Mouse (Mus musculus) kidney, adult 9 months (tissue): Measurements from ENCODE around the gene Cacna2d3.

Experiments used
- DNase-seq: peaks from one replicate; pipeline ENCODE4 v3.0.0; 2022

Gene Cacna2d3

DNA sequence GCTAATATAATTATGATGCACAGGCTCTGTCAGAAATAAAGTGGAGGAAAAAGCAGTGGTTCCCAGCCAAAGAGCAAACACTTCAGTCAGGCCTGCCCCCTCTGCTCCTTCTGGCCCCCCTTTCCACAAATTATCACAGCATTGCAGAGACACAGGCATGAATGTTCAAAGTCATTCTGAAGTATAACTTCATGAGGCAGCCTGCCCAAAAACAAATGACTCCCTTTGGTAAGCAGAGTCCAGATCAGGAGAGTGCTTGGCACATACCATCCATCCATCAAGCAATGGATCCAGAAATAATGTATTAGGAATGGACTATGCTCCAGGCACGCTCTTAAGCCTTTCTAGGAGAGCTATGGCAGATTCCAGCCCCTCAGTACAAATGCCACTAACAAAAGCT is 679.3 kb downstream of the Cacna2d3 start:
- DNase-seq, result no peak

DNA sequence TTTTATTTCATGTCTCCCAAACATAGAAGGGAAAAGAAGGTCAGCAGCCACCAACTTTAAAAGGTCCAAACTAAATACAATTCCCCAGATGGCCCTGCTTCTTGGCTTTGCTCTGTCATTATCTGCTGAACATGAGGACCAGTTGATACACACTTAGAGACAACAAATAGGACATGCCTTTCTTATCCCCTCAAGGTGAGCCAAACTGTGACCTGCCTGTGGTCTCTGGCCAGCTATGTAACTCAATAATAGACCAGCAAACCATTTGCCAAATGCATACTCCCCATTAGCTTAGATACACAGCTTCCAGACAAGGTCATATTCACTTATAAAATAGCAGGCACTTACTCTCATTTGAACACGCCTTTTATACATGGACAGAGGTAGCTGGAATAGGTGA is 680.2 kb downstream of the Cacna2d3 start:
- DNase-seq, result no peak

DNA sequence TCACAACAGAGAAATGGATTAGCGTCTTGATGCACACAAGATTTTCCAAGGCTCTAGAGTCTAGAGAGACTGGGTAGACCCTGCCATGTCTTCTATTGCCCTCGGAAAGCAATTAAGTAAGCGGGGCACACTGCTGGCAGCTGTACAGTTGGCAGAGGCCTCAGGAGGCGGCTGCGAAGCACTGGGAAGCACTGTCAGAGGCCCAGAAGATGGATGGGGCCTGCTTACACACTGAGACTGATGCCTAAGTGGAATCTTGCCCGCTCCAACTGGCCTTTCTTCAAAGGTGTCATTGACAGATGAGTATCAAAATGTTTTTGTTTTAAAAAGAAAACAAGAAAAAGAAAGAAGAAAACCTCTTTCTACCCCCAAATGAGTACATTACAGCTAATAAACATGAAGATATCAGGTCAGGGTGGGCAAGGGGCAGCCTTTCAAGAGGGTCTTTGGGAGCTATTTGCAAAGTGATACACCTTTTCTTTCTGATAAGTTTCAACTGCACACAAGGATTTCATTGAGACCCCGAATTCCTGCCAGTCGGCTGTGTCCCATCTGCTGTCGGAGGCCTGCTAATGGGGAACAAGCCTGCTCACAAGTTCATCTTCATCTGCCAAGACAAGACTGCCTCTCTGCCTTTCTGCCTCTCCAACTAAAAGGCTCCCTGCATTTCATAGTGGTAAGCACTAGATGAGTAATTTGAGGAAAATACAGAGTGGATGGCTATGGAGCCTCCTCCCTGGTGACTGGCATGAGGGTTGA is 680.9 kb downstream of the Cacna2d3 start:
- no peak for DNase-seq

DNA sequence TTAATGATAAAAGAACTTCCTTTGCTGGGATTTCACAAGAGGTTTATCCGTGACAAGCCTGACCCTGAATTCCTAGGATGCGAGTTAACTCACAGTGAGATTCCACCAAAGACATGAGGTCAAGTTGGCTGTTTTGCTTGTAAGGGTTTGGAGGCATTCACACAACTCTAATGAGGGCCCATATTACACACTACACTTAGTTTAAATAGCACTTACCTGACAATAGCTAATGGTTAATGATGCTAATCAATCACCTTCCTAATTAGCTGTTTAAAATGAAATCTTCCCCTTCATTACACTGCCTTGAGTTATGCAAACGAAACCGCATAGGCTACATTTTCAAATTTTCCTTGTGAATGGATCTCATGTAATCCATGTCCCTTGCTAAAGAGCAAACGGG is 683.4 kb downstream of the Cacna2d3 start:
- no peak for DNase-seq

DNA sequence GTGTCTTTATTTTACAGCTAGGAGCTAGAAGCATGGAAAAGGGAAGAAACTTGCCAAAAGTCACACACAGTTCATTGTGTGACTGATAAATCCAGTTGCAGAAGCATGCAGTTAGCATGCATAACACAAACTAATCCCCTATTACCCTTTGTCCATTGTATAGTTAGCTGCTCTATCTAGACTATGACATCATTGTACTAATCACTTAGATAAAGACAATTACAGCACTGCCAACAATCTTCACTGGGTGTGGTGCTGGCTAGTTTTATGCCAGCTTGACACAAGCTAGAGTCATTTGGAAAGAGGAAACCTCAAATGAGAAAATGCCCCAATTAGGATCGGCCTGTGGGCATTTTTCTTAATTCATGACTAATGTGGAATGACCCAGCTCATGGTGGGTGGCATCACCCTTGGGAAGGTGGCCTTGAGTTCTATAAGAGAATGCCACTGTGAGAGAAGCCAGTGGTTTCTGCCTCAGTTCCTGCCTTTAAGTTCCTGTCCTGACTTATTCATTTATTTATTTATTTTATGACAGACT is 689.7 kb downstream of the Cacna2d3 start:
- DNase-seq, result no peak

DNA sequence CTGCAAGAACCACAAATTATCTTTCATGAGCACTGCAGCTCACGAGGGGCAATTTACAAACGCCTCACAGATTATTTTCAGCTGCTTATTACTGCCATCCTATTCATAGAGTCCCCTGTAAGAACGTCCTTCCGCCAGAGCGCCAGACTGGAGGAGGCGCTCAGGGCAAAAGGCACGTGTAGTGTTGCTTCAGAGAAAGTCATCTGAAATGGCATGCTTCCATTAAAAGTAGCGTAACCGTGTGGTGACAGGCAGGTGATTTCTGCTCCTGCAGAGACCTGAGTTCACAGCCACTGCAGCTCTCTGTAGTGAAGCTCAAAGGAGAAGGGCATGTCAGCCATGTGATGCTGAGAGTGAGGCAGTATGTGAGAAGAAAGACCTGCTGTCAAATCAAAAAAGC is 691.1 kb downstream of the Cacna2d3 start:
- DNase-seq, result no peak

DNA sequence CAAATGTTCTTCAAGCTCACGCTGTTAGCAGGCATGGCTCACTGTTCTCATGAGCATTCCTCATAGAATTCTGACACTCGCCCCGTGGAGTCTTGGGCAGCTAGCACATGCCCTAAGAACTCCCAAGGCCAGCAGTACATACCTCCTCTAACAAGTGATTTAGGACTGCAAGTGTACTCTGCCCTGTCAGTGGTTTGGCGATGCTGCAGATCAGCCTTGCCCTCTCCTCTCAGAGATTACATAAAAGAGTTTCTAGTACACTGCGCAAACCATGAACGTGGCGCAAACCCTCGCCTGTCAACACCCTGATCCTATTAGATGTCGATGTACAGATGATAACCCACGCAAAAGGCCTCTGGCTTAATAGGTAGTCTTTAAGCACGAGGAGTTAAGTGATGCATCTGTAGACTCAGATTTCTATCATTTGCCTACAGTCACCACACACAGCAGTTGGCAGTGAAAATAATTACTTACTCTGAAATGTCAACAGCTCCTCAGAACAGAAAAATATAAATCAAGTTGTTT is 691.7 kb downstream of the Cacna2d3 start:
- DNase-seq, result no peak

DNA sequence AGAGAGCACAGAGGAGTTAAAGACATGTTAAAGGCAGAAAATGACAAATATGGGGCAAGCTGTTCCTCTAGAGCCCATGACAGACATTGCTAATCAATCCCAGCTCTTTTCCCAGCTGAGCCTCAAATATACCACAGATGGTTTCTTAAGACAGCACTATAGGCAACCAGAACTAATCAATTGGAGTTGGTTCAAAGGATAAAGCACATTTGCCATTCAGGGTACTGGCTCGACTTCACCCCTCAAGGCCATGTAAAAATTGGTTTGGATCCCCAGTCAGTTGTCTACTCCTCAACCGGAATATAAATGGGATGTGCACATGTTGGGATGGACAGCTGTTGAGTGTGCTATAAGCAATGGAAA is 692.6 kb downstream of the Cacna2d3 start:
- no peak for DNase-seq

DNA sequence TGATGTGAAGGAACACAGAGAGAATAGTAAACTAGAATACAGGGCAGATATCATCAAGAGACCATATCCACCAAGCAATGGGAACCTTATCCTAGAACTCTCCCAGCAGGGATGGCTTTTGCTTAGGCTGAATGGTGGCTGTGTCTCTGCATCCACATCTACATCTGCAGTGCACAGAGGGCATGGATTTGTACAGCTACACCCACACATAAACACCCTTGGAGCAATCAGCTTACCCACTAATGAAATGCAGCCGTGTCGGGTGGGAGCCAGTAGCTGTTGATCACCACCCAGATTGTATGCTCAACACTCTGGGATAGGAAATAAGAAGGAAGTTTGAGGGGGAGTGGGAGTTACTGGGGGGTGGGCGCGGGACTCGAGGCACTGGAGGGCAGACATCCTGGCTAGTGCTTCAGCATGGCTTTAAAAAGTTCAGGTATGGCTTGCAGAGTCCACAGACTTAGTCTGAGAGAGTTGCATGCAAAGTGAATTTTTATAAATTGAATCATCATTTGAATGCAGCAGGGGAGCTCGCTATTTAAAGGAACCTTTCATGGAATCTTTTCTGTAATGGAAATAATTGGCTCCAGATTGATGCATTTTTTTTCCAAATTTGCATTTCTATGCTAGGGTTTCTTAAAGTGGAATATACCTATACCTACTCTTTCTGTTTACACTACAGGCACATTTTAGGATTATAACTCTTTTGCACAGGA is 693.1 kb downstream of the Cacna2d3 start:
- no peak for DNase-seq

DNA sequence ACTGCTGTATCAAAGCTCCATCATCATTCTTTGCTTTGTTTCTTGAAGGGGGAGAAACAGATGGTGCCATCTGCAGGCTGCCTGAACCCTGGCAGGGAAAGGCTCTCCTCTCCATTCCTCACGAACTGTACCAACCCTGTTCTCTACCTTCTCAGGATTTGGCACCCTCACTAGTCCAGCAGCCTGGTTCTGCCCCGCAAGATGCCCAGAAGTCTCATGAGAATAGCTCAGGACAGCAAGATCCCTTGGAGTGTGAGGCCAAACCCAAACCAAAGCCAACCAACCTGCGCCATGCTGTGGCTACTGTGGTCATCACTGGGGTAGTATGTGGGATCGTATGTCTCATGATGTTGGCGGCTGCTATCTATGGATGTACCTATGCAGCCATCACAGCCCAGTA is 694.4 kb downstream of the Cacna2d3 start:
- no peak for DNase-seq

DNA sequence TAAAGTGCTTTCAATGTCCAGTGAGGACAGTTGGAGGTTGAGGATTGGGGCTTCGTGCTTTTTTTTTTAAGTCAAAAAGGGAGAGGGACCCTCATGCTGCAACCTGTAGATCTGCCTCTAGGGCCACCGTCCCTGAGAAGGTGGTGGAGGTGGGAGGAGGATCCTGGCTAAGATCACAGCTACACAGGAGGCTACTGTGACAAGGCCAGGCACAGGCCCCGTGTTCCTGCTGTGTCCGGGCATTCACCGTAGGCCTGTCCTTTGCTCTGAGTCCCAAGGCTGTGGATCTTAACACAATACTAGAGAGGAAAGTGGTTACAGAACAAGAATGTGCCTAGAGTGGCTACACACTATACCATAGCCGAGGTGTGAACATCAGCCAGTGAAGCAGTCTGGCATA is 696.3 kb downstream of the Cacna2d3 start:
- no peak for DNase-seq

DNA sequence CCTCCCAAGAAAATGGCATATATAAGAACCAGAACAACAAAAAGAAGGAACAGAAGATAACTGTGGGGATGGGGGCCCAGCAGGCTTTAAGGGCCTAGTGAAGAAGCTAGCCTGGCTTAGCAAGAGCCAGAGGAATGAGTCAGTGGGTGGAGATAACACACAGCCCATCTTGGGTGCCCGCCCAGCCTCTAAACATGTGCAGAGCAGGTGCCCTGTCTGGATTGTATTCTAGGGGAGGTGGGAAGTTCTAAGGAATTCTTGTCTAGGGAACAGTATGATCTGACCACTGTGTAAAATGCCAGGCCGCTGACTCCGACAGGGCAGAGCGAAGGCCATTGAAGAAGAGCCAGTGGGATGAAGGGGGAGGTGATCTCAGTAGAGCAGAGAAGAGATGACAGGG is 698.4 kb downstream of the Cacna2d3 start:
- DNase-seq, result no peak

DNA sequence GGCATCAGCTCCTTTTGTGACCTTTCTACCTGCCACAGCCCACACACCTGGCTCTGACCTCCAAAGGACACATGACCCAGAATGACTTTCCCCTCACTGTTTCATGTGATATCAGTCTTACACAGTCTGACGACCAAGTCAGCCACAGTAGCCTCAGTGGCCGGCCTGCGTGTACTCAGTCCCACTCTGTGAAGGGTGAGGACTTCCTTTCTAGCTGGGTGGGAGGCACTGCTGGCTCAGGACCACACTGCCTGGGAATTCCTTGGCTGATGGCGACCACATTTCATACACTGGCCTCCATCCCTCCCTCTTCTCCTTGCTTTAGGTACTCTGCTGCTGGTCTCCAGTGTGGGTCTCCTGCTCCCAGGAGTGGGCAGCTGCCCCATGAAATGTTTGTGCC is 700.4 kb downstream of the Cacna2d3 start:
- DNase-seq, result no peak

DNA sequence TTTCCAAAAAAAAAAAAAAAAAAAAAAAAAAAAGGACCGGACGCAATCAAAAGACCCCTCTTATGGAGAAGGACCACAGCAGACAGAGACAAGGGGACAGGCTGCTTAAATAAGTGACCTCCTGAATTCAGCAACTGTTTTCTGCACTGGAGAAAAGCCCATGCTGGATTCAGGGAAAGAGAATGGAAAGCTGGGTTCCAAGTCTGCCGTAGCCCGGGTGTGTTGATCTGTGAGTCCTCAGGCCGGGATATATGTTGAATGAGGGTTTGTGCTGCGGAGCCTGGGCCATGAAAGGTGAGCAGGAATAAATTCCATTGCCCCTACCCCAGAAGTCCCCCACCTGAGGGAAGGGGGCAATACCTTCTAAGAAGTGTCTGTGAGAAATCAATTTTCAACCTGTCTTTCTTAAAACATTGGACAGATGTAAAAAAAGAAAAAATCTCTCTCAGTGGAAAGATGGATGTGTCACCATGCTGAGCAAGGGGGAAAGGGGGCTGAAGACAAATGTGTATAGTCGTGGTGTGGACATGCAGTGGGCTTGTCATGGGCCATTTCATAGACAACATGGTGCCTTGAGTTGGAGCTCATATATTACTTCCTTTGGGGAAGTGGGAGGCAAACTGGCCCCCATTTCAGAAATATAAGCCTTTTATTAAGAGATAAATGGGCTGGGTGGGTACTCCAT is 703.2 kb downstream of the Cacna2d3 start:
- DNase-seq, result no peak

DNA sequence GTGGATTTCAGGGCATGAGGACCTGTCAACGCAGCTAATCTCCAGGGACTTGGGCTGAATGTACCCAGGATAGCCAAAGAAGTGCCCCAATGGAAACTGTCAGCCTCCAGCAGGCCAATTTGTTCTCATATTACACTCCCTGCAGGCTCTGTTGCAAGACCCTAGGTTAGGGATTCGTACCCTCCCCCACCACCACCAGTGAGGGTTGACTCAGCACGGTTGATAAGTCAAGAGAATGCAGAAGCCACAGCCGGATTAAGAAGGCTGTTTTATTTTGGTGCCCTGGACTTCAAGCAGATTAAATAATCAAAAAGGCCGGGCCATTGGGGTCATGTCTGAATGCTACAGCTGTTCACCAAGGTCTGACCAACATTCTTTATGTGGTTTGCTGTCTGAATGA is 703.8 kb downstream of the Cacna2d3 start, which contains the start of gene Lrtm1:
Gene Lrtm1, plus strand, starts transcription at position 326 of the 400 bp plus-strand sequence.
- DNase-seq, result no peak

DNA sequence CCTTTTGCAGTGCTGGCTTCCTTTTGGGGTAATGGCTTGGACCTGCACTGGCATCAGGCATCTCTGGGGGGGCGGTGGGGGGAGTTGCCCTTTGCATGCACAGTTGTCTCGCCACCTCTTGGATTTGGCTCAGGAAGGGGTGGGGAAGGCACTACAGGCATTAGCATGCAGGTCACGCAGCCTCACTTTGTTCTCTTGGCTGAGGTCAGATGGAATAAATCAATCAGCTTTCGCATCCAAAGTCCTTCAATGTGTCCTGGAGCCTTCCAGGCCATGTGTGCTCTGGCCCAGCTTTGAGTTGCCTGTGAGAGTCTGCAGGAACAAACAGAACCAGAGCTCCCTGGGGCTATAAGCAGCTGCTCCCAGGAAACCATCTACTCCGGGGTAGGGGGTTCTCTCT is 705.8 kb downstream of the Cacna2d3 start:
- DNase-seq, result peak; percentile 82

DNA sequence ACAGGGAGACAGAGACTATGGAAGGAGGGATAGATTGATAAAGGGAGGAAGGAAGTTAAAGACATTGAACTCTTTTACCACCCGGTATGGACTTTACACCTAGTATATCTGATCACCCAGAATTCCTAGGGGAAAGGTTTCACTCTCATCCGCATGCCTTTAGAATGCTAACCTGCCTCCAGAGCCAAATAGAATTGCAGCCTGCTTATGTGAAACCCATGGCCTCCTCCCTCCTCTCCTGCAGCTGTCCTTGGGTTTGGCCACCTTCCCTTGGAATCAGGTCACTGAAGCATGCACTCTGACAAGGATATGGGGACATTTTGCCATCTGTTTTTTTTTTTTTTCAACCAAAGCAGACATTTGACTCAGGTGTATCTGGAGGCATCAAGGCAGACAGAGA is 707.0 kb downstream of the Cacna2d3 start:
- no peak for DNase-seq

DNA sequence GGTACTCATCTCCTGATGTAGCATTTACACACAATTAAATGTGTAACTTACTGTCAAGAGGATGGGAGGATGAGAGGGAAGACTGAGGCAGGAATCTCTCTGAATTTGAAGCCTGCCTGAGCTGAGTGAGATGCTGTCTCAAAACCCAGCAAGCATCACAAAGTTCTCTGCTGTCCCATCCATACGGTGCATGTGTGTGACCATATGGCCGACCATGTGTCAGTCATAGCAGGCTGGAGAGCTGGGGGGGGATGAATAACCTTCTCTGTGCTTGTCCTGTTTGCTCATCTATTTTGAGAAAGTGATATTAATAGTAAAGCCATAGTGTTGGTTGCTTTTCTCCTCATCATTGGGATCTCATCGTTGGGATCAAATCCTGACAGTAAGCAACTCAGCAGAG is 708.5 kb downstream of the Cacna2d3 start:
- DNase-seq, result no peak

DNA sequence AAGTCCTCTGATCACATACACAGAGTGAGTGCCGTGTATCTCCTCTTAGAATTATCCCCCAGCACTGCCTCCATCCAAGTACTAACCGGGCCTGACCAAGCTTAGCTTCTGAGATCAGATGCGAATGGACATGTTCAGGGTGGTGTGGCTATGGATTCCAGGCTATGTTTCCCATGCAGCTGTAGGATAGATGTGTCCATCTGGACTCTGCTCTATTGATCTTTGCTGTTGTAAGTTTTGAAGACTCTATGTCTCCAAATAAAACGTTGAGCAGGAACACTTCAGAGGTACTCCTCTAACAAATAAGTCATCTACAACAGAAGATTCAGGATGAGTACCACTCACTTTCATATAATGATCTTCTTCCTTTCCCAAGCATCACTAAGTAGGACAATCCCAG is 712.0 kb downstream of the Cacna2d3 start:
- no peak for DNase-seq

DNA sequence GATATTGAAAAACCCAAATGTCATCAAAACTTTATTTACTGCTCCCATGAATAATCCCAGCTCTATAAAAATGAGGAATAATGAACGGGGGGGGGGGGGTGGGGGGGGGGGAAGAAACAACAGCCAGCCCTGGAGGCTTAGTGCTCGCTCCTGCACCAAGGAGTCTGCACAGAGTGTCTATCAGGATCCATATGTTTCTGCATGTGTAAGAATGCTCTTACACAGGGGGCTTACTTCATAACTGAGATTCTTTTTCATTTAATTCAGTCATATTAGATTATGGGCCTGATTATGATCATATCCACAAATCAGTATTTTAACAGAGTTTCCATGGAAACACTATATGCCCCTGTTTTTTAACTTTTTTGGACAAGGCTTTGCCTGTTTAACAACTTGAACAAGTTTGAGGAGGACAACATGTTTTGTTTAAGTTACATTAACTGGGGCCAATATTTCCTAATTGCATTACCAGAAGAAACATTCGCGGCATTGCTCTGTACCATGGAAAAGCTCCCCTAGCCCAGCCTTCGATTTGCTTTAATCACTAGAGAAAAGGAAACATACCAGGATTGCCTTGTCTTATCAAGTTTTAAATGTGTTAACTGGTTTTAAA is 716.3 kb downstream of the Cacna2d3 start:
- DNase-seq, result no peak

DNA sequence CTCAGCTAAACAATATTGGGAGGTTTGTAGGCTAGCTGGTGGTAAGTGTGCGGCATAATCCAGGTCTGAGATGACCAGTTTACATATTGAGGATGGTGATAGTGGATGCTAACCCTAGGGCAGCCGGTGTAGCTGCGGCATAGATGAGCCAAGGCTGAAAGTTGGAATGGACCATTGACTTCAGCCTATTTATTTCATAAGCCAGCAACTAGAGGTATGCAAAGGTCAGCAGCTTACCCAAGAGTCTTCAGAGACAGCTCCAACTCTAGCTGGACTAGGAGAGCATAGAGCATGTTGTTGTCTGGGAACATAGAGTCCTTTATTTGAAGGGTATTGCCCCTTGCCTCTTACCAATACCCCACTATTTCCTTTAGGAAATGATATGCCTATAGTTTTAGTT is 725.1 kb downstream of the Cacna2d3 start:
- peak; percentile 45 for DNase-seq

DNA sequence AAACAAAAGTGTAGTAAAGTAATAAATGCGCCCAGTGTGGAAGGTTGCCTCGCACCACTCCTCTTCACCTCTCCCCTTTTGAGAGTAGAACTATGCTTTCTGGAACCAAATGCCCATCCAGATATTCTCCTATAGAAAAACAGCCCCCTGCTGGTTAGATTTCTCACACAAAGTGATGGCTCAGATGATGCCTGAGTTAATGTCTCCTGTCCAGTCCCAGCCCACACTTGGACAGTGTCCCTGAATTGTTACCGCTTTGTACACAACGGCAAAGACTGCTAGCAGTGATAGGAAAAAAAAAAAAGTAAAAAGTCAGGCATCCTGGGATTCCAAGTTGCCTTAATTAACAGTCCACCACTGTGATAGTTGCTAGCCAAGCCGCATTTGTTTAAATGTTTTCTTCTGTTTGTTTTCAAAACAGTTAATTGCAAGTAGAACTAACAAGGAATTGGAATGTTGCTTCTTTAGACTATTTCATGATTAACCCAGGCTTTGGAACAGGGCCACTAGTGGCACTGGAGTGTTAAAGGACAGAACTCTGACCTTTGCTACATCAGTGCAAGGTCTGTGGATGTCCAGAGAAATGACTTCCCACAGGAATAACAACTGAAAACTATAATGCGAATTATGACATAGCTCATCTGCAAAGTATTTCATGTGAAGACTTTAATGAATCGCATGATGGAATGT is 733.3 kb downstream of the Cacna2d3 start:
- DNase-seq, result peak; percentile 97
